Mouse (Mus musculus) left cerebral cortex, adult 6 months (tissue): Measurements from ENCODE around the gene Nab1. TPM values are rescaled to one million over a fixed set of nuclear protein-coding genes. Genes with fewer than 3 reads are reported as not detected.

Source experiments
- long read RNA-seq, 2 experiments: library from polyadenylated mRNA; unstranded; transcript quantifications; one replicate each; pipeline ENCODE4 v2.0.0; 2019 to 2020
- polyA plus RNA-seq: library from polyadenylated mRNA; unstranded; fragments of <200 nt; fragmentation: Nextera tagmentation; gene quantifications from 2 replicates; pipeline ENCODE4 v1.2.3, GENCODE M21; 2021

The Nab1 gene
- 5.3 and 6.0 TPM in 2 replicates for polyA plus RNA-seq
- long read RNA-seq, experiment 1, transcript Nab1-201 (8 exons, 3,874 nt): major isoform, 19 of 36 reads
- long read RNA-seq, experiment 1, partial matches to known transcripts: 8 of 36 reads
- long read RNA-seq, experiment 1, other reads (novel, unspliced or antisense): 8 of 36 reads
- long read RNA-seq, experiment 2, partial matches to known transcripts: 7 of 22 reads
- long read RNA-seq, experiment 2, other reads (novel, unspliced or antisense): 11 of 22 reads

DNA sequence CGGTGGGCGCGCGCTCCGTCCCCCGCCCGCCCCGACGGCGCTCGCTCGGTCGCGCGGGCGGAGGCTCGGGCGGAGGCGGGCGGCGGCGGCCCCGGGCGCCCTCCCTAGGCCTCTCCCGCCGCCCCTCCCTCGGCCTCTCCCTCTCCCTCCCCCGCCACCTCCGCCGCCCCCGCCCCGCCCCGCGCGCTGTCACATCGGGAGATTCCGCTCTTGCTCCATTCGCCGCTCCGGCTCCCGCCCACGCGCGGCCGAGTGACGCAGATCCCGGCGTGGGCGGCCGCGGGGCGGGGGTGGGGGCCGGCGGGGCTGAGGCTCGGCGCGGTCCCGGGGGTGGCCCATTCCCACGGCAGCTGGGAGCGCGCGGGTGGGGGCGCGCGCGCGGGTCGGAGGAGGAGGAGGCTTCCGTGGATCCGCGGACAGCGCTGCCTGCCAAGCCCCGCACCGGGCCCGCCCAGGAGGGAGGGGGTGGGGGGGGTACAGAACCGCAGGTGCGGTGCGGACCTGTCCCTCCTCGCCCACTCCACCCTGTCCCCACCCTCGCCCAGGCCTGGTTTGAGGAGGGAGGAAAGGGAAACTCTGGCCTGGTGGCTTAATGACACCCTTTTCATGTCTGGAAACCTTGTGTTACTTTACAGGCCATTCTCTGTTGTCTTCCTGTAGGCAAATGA lies at the start of gene Nab1:
TSS of gene Nab1 (minus strand) at position 366 of the 668 bp plus-strand sequence.

Other genes with a start within 250 kb of the Nab1 start
- gene Nemp2, start 130.0 kb upstream of the Nab1 start, polyA plus RNA-seq: 0.95 and 1.3 TPM in 2 replicates
- 12.5 and 22.0 TPM in 2 replicates for gene Mfsd6, start 226.8 kb upstream of the Nab1 start, polyA plus RNA-seq